Mouse (Mus musculus): ENCODE data around the gene Fam111a.
A peak's percentile ranks its signal among the peaks of the same experiment; 100 is the strongest.

GRCm38 (mm10) chr19:12595530-12596289, 50.2 kb downstream of the Fam111a start:
- TF ChIP-seq SMC3 (IDR thresholded peaks at IDR 0.05; ENCODE audit: low read depth, low read length) (peak; percentile 68), CTCF (conservative IDR thresholded peaks at IDR 0.05 in 1 of 2, IDR thresholded peaks at IDR 0.05 in 1 of 2; ENCODE audit: low read depth in 2 of 2, low read length in 2 of 2) (peak in 1 of 2 experiments; percentile 67; a peak in 2 of 4 replicates), MEF2A (IDR thresholded peaks at IDR 0.05; ENCODE audit: borderline replicate concordance, low read depth, low read length) (no peak), HCFC1 (IDR thresholded peaks at IDR 0.05; ENCODE audit: low read depth, low read length) (no peak), EP300 (IDR thresholded peaks at IDR 0.05; ENCODE audit: low read length) (0 out of 2 replicates have a peak, but pooled peaks have one; percentile 8), POLR2A (IDR thresholded peaks at IDR 0.05; ENCODE audit: low read depth, low read length) (no peak), ZNF384 (IDR thresholded peaks at IDR 0.05; ENCODE audit: low read depth, low read length) (no peak), USF2 (conservative IDR thresholded peaks at IDR 0.05; ENCODE audit: low read depth, low read length) (no peak), GABPA (IDR thresholded peaks at IDR 0.05; ENCODE audit: insufficient replicate concordance, low read depth, low read length) (no peak)
